Mouse (Mus musculus) spleen, adult 2 months (tissue): Measurements from ENCODE around the gene Gpr84.

Source experiments
- CTCF ChIP-seq: fragments of 200-500 bp; IDR thresholded peaks from 2 replicates; pipeline ENCODE4 v1.5.1; 2011; ENCODE audit warnings: mild to moderate bottlenecking, inconsistent platforms; ENCODE audit not compliant: insufficient read depth, insufficient read length, insufficient replicate concordance; ENCODE audit errors: extremely low read depth
- POLR2A ChIP-seq: fragments of 200-500 bp; IDR thresholded peaks from 2 replicates; pipeline ENCODE4 v1.6.1; 2011; ENCODE audit warnings: low read depth, low read length, inconsistent platforms

GRCm38 (mm10) chr15:103335040-103335439, 24.6 kb upstream of the Gpr84 start:
- TF ChIP-seq CTCF (no peak), POLR2A (no peak)
